Mouse (Mus musculus) small intestine, adult 2 months (tissue): ENCODE data around the gene Olfr65. TPM values are rescaled to one million over a fixed set of nuclear protein-coding genes. Genes with fewer than 3 reads are reported as not detected.

Experiments
- H3K27ac ChIP-seq: fragments of 200-500 bp; 2 replicates; pipeline ENCODE4 v1.5.1; 2012; ENCODE audit warnings: low read depth, low read length, control low read depth, inconsistent platforms; ENCODE audit not compliant: insufficient read depth
- H3K27me3 ChIP-seq: fragments of 200-500 bp; 2 replicates; pipeline ENCODE4 v1.6.1; 2012; ENCODE audit warnings: mild to moderate bottlenecking, moderate library complexity, low read length, inconsistent platforms; ENCODE audit not compliant: control insufficient read depth, insufficient read depth
- H3K36me3 ChIP-seq: fragments of 200-500 bp; 2 replicates; pipeline ENCODE4 v1.6.1; 2012; ENCODE audit warnings: mild to moderate bottlenecking, low read length, control low read depth, inconsistent platforms; ENCODE audit not compliant: control insufficient read depth, insufficient read depth
- H3K4me1 ChIP-seq: fragments of 200-500 bp; 2 replicates; pipeline ENCODE4 v1.6.1; 2012; ENCODE audit warnings: low read length, inconsistent platforms, mixed read lengths; ENCODE audit not compliant: control insufficient read depth, insufficient read depth, insufficient read length
- H3K4me3 ChIP-seq: fragments of 200-500 bp; 2 replicates; pipeline ENCODE4 v1.5.1; 2012; ENCODE audit warnings: low read depth, mild to moderate bottlenecking, control low read depth, inconsistent platforms, low read length, moderate library complexity
- CTCF ChIP-seq: fragments of 200-500 bp; IDR thresholded peaks from 2 replicates; pipeline ENCODE4 v1.5.1; 2012; ENCODE audit warnings: low read depth, mild to moderate bottlenecking, control low read depth, inconsistent platforms, low read length, moderate library complexity, mixed read lengths; ENCODE audit not compliant: insufficient replicate concordance, insufficient read length; ENCODE audit errors: extremely low read depth
- POLR2A ChIP-seq: fragments of 200-500 bp; IDR thresholded peaks from 2 replicates; pipeline ENCODE4 v1.6.1; 2012; ENCODE audit warnings: low read depth, mild to moderate bottlenecking, control low read depth, inconsistent platforms, low read length, moderate library complexity
- WGBS: fragments of 180-500 bp; shearing (Covaris S2); methylation state at CpG from one replicate; pipeline ENCODE4 v1.1.7; 2018; 5-methylcytosine and 5-hydroxymethylcytosine counted together
- polyA plus RNA-seq: library from polyadenylated mRNA; depleted of rRNA; stranded (reverse); fragments of >200 nt; gene quantifications from 2 replicates; pipeline ENCODE4 v1.2.3, GENCODE M21; 2012; rRNA removed

The Olfr65 gene
- not detected in 2 replicates for polyA plus RNA-seq

GRCm38 (mm10) chr7:103903187-103903586 is at the start of gene Olfr65:
Gene Olfr65 (plus strand): TSS chr7:103903487.
- H3K4me3 ChIP-seq = no peak within 1 kb of the TSS
- WGBS = 78% methylated on average over 2 of the region's 2 CpGs
- H3K4me1 ChIP-seq = no peaks in the 10 kb centered on the region
- no peaks in the 10 kb centered on the region for H3K27me3 ChIP-seq
- H3K36me3 ChIP-seq = no peaks in the 10 kb centered on the region
- no peak for TF ChIP-seq POLR2A
- TF ChIP-seq CTCF = no peak
- no peak within 1 kb of the TSS for H3K27ac ChIP-seq

GRCm38 (mm10) chr7:103854669-103855068 is 48.6 kb upstream of the Olfr65 start:
- Histone ChIP-seq H3K4me3 (no peak overlapping the region), H3K4me1 (no peaks in the 10 kb centered on the region), H3K36me3 (no peaks in the 10 kb centered on the region), H3K27me3 (no peaks in the 10 kb centered on the region), H3K27ac (no peak overlapping the region)
- no peak for TF ChIP-seq CTCF
- no peak for TF ChIP-seq POLR2A
- WGBS = 56% methylated on average over 1 of the region's 1 CpGs

GRCm38 (mm10) chr7:103859076-103859475 is 44.2 kb upstream of the Olfr65 start:
- WGBS = 44% methylated on average over 2 of the region's 2 CpGs
- TF ChIP-seq CTCF = no peak
- TF ChIP-seq POLR2A = no peak
- Histone ChIP-seq H3K4me1 (no peaks in the 10 kb centered on the region), H3K27me3 (no peaks in the 10 kb centered on the region), H3K36me3 (no peaks in the 10 kb centered on the region), H3K4me3 (no peak overlapping the region), H3K27ac (no peak overlapping the region)

- no peaks in the 10 kb centered on the region for H3K4me1 ChIP-seq
- WGBS = 22% methylated on average over 1 of the region's 1 CpGs
- no peak overlapping the region for H3K4me3 ChIP-seq
- no peaks in the 10 kb centered on the region for H3K36me3 ChIP-seq
- H3K27me3 ChIP-seq = no peaks in the 10 kb centered on the region
- TF ChIP-seq POLR2A (no peak), CTCF (no peak)
- no peak overlapping the region for H3K27ac ChIP-seq
Observed at GRCm38 (mm10) chr7:103860855-103861254, 42.4 kb upstream of the Olfr65 start.

- H3K36me3 ChIP-seq = no peaks in the 10 kb centered on the region
- H3K4me3 ChIP-seq = no peak overlapping the region
- 77% methylated on average over 3 of the region's 3 CpGs for WGBS
- no peak overlapping the region for H3K27ac ChIP-seq
- TF ChIP-seq POLR2A (no peak), CTCF (no peak)
- no peaks in the 10 kb centered on the region for H3K27me3 ChIP-seq
- no peaks in the 10 kb centered on the region for H3K4me1 ChIP-seq
Observed at GRCm38 (mm10) chr7:103861531-103861930, 41.8 kb upstream of the Olfr65 start.

GRCm38 (mm10) chr7:103865716-103866115 is 37.6 kb upstream of the Olfr65 start:
- H3K27ac ChIP-seq = no peak overlapping the region

GRCm38 (mm10) chr7:103870667-103871066 is 32.6 kb upstream of the Olfr65 start:
- Histone ChIP-seq H3K27me3 (no peaks in the 10 kb centered on the region), H3K36me3 (no peaks in the 10 kb centered on the region), H3K4me1 (no peaks in the 10 kb centered on the region), H3K4me3 (no peak overlapping the region), H3K27ac (no peak overlapping the region)
- TF ChIP-seq POLR2A (no peak), CTCF (no peak)

More at GRCm38 (mm10) chr7:103865716-103866115, 37.6 kb upstream of the Olfr65 start:
- no peaks in the 10 kb centered on the region for H3K4me1 ChIP-seq
- no peak for TF ChIP-seq POLR2A
- TF ChIP-seq CTCF = no peak
- no peaks in the 10 kb centered on the region for H3K36me3 ChIP-seq
- no peaks in the 10 kb centered on the region for H3K27me3 ChIP-seq
- H3K4me3 ChIP-seq = no peak overlapping the region

- Histone ChIP-seq H3K4me3 (no peak overlapping the region), H3K36me3 (no peaks in the 10 kb centered on the region), H3K27ac (no peak overlapping the region), H3K4me1 (no peaks in the 10 kb centered on the region), H3K27me3 (no peaks in the 10 kb centered on the region)
- WGBS = 2% methylated on average over 1 of the region's 1 CpGs
- TF ChIP-seq CTCF (no peak), POLR2A (no peak)
Observed at GRCm38 (mm10) chr7:103873064-103873463, 30.2 kb upstream of the Olfr65 start.
